Mouse (Mus musculus) naive thymus-derived CD4-positive, alpha-beta T cell, adult 2 months (primary cell): Measurements from ENCODE around the gene Pgap2.

Experiments
- DNase-seq: peaks from one replicate; pipeline ENCODE4 v3.0.0-alpha.2; 2011; ENCODE audit warnings: low read depth

The Pgap2 gene

GRCm38 (mm10) chr7:102266401-102267042 lies 56.5 kb downstream of the Pgap2 start:
- peak; percentile 92 for DNase-seq

- DNase-seq = peak; percentile 97
Measured at GRCm38 (mm10) chr7:102267113-102267579, 57.1 kb downstream of the Pgap2 start.

GRCm38 (mm10) chr7:102267601-102268394 lies 57.8 kb downstream of the Pgap2 start, which contains the start of gene Stim1:
Gene Stim1 (plus strand): TSS chr7:102267806.
- DNase-seq = peak; percentile 83

GRCm38 (mm10) chr7:102268395-102268748 lies 58.4 kb downstream of the Pgap2 start:
- no peak for DNase-seq

DNA sequence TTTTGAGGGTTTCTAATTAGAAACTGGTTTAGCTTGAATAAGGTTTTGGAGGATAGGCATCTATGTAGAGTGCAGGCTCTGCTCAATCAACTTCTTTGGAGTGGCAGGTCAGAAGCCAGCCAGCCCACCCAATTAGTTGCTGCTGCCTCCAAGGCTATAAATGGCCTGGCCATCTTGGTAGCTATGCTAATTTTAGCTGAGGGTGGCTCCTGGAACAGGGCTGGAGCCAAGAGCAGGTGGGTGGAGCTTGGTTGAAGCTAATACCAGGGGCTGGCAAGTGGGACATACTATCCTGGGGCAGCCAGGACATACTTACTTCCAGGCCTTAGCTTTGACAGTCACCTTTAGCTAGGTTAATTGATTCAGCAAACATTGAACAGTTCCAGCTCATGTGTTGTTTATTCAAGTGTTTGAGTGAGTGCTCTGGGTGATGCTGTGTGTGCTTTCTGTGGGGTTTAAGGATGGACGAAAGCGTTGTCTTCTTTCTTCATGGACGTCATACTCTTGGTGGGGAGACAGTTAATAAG lies 62.5 kb downstream of the Pgap2 start:
- DNase-seq = no peak

- DNase-seq = no peak
Measured at GRCm38 (mm10) chr7:102281403-102281802, 71.4 kb downstream of the Pgap2 start.

GRCm38 (mm10) chr7:102282261-102282660 lies 72.3 kb downstream of the Pgap2 start:
- DNase-seq = no peak
